Mouse (Mus musculus) heart, postnatal 0 days (tissue): ENCODE results near the gene Dnah11.

Experiments
- CTCF ChIP-seq: IDR thresholded peaks from 2 replicates; pipeline ENCODE4 v1.5.1; 2016; ENCODE audit warnings: antibody characterized with exemption, control low read depth, low read depth
- EP300 ChIP-seq: IDR thresholded peaks from 2 replicates; pipeline ENCODE4 v1.6.1; 2016; ENCODE audit warnings: antibody characterized with exemption, low read depth

GRCm38 (mm10) chr12:118128116-118128515, 70.7 kb downstream of the Dnah11 start:
- TF ChIP-seq CTCF (no peak), EP300 (no peak)
